Mouse (Mus musculus) cerebellum, postnatal 4 days (tissue): ENCODE measurements at regions not wholly inside any gene's neighbourhood (a gene's known extent, or its start where the extent isn't known, plus 50 kb on each side); places are given as distances from the start of the nearest gene placed in this dataset.

Experiments
- DNase-seq, 2 experiments: peaks; one replicate each; pipeline ENCODE4 v3.0.0; 2022; ENCODE audit warnings: low spot score in 2 of 2, mixed read lengths in 1 of 2

DNA sequence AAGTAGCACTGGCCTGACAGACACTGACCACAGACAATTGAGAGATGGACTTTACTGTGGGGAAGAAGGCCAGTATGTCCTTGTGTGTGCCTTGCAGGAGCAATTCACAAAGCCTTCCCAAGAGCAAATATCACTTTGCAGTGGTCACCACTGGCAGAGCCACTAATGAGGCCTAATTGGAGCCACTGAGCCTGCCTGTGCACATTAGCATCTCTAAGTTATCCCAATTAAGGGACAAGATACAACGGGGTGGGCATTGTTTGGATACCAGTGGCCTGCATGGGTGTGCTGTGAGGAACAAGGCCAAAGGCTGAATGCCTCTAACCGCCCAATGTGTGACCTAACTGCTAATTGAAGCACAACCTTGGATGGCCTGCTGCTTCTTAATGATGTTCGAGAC, 433.4 kb upstream of the Ptbp2 start:
- DNase-seq = no peak

DNA sequence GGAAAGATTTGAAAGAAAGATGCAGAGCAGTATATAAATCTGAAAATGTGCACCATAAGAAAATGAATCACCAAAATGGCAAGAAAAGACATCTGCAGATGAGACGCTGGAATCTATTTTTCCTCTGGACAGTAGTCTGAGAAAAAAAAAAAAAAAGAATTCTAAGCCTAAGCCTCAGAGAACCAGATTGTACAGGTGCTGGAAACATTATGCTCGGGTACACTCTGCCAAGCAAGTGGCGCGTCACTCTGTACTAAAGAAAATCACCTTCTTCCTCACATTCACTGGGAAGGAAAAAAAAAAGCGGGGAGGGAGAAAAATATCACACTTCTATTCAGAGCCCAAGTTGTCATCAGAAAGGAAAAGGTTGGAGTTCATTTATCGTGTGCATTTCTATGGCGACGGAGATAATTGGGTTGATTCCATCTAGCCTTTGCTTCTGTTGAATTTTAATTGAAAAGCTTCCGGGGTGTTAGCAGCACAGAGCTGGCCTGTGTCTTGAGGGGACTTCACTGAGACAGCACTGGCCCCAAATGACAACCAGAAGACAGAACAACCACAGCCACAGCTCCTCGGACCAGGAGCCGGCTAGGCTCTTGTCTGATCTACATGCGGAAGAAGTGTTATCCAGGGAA, 430.5 kb upstream of the Ptbp2 start:
- DNase-seq = no peak

DNA sequence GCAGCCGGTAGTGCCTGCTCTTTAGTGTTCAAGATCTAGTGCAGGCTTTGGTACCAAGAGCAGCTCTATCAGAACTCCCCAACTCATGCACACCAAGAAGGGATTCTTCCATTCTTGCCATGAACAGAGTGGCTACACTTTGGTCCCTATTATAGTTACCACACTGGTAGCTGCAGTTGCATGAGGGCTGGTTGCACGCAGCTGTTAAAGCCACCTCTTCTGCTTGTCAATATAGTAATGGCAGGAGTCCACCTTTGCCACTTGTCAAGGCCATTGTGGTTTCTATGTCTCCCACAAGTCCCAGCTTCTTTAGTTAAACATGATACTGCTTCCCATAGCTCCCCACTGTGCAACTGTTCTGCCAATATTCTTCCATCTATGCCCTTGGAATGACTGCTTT, 415.1 kb upstream of the Ptbp2 start:
- DNase-seq = no peak

DNA sequence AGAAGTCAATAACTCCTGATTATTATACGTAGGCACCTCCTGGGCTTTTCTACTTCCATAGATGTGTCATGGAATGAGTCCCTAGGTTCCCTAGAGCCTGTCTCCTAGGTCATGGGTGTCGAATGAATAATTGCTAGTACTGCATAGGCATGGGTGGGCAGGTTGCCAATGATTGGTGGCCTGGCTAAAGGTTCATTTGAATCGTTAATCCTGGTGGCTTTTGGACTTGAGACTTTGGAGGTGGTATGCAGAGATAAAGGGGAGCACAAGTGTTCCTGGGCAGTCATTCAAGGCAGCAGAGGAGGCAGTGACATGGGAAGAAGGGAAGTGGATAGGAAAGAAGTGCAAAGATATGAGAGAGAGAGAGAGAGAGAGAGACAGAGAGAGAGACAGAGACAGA, 410.2 kb upstream of the Ptbp2 start:
- no peak for DNase-seq

DNA sequence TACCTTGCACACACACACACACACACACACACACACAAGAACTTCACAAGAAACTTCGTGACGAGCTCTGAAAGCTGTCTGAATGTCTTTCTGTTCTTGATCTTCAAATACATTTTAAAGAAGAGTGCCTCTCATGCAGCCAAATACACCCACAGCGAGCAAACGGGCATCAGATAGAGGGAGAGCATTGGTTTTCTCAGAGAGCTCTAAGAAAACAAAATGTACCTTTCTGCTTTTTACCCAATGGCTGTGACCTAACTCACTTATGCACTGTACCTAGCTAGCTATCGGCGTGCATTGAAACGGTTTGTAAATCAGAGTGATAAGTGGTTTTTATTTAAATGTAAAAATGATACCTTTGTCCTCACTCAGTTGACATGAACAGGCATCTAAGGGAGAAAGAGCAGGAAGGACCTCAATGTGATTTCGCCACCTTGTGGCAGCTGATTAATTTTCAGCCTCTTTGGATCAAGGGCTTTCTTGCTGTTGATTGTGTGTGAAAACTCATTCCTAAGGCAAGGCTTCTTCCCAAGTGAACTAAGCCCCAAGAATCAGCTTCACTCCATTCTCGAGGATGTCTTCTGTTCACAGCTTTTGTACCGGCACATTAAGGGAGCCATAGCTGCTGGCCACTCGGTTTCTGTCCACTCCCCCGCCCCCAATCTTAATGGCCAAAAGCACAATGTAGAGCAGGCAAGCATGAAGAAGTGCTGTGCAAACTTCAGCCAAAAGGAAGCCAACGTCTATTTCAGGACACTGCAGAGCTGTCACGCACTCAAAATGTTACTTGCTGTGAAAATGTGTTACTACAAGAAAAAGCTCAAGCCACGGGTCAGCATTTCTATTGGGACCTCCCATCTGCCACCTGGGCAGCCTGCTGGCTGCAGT, 408.4 kb upstream of the Ptbp2 start:
- peak; percentile 38 to 72 for DNase-seq

DNA sequence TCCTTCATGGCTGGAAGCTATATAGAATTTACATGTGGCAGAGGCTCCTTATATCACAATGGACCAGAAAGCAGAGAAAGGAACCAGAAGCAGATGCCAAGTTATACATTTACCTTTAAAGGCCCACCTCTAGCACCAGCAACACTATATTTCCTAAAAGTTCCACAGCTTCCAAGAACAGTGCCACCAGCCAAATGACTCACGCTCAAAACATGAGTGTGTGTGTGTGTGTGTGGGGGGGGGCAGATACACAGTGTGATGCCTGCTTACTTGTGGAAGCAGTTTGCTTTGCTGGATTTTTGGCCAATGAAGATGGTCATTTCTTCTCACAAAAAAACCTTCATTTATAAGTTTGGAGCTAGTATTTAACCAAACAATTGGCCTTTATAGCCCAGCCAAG, 405.3 kb upstream of the Ptbp2 start:
- no peak for DNase-seq

DNA sequence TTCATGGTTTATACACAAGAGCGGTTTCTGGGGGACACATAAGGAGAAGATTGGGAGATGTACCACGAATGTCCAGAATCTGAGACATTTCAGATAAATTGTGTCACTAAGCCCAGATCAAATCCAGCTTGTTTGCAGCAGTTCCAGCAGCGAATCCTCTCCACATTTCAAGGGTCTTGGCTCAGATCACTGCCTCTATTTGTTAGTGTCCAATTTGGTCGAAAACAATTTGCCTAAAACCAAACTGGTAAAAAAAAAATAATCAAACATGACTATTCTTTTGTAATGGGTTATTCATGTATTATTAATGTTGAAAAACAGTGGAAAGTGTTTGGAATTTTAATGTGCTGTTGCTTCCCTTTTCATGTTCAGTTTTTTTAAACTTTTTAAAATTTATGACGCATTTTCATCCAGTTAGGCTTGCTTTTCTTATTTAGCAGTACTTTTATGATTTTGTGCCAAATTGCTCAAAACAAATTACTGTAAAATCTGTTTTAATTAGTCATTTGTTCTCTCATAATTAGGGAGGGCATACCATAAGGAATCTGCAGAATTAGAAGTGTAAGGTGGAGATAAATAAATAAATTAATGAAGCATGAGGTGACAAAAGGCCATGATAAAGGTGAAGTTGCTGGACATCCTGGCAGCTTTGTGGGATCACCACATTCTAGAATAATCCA, 396.8 kb upstream of the Ptbp2 start:
- no peak for DNase-seq

DNA sequence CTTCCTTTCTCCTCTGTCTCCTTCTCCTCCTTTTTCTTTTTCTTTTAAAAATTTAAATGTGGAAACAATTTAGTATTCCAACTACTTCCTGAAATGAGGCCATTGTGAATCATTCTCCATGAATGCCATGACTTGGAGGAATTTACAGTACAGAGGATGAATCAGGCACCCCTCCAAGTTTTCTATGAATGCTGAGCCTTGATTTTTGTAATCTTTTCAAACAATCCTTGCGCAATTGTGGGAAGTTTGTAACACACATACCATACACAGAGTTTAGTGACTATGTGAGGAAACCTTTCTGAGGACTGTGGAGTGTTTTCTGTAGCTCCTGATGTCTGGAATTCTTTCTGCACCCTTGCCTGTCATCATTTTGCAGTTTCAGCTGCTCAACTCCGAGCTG, 391.4 kb upstream of the Ptbp2 start:
- no peak for DNase-seq
